Mouse (Mus musculus): ENCODE measurements around the gene Adprhl2.

DNA sequence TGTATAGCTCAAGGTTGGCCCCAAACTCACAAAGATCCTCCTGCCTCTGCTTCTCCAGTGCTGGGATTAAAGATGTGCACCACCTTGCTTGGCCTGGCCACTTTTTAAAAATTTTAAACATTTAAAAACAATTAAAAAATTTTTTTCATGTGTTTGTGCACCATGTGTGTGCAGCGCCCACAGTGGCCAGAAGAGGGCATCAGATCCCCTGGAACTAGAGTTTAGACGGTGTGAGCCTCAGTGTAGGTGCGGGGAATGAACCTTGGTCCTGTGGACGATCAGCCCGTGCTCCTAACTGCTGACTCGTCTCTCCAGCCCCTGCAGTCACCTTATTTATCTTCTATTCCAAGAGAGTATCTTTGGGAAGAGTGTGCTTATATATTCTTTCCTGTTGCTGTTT, 15.4 kb downstream of the Adprhl2 start:
- peak; percentile 13; the same call in 1 of the 2 replicates for TF ChIP-seq CTCF (IDR thresholded peaks at IDR 0.05)
- no peak for TF ChIP-seq EP300 (IDR thresholded peaks at IDR 0.05)

Data from lung, postnatal 0 days (tissue).